Mouse (Mus musculus): ENCODE data around the gene Sumo1.
"Not testable (repeated sequence)": the region's sequence is repeated elsewhere in the genome, so short reads cannot be mapped to it uniquely, and the experiment has no call there.

The Sumo1 gene

GRCm38 (mm10) chr1:59633056-59633455 lies 37.6 kb downstream of the Sumo1 start:
- DNase-seq = no peak

- no peak for DNase-seq
Observed at GRCm38 (mm10) chr1:59631986-59632659, 38.5 kb downstream of the Sumo1 start.

GRCm38 (mm10) chr1:59630356-59630755 lies 40.3 kb downstream of the Sumo1 start:
- not testable (repeated sequence) for DNase-seq

- no peak for DNase-seq
Observed at GRCm38 (mm10) chr1:59629194-59629593, 41.4 kb downstream of the Sumo1 start.

GRCm38 (mm10) chr1:59625410-59625809 lies 45.2 kb downstream of the Sumo1 start:
- no peak for DNase-seq

- DNase-seq = peak; percentile 78
Observed at GRCm38 (mm10) chr1:59623325-59624017, 47.2 kb downstream of the Sumo1 start.

GRCm38 (mm10) chr1:59619201-59619600 lies 51.4 kb downstream of the Sumo1 start:
- DNase-seq = no peak

- DNase-seq = no peak
Observed at GRCm38 (mm10) chr1:59615021-59615420, 55.6 kb downstream of the Sumo1 start.

GRCm38 (mm10) chr1:59613795-59614194 lies 56.8 kb downstream of the Sumo1 start:
- peak; percentile 66 for DNase-seq

GRCm38 (mm10) chr1:59610929-59611328 lies 59.7 kb downstream of the Sumo1 start:
- no peak for DNase-seq

- DNase-seq = no peak
Observed at GRCm38 (mm10) chr1:59609896-59610295, 60.7 kb downstream of the Sumo1 start.

GRCm38 (mm10) chr1:59609458-59609857 lies 61.2 kb downstream of the Sumo1 start:
- DNase-seq = no peak

- no peak for DNase-seq
Observed at GRCm38 (mm10) chr1:59608920-59609319, 61.7 kb downstream of the Sumo1 start.

GRCm38 (mm10) chr1:59608125-59608762 lies 62.4 kb downstream of the Sumo1 start:
- no peak for DNase-seq

- DNase-seq = no peak
Observed at GRCm38 (mm10) chr1:59607071-59607470, 63.6 kb downstream of the Sumo1 start.

GRCm38 (mm10) chr1:59606479-59606878 lies 64.2 kb downstream of the Sumo1 start:
- no peak for DNase-seq

GRCm38 (mm10) chr1:59603893-59604292 lies 66.7 kb downstream of the Sumo1 start:
- no peak for DNase-seq

- DNase-seq = no peak
Observed at GRCm38 (mm10) chr1:59603417-59603712, 67.3 kb downstream of the Sumo1 start.

- DNase-seq = no peak
Observed at GRCm38 (mm10) chr1:59602531-59603416, 67.9 kb downstream of the Sumo1 start.

- no peak for DNase-seq
Observed at GRCm38 (mm10) chr1:59595609-59596008, 75.0 kb downstream of the Sumo1 start.

GRCm38 (mm10) chr1:59594586-59595266 lies 75.9 kb downstream of the Sumo1 start:
- DNase-seq = no peak

GRCm38 (mm10) chr1:59593622-59594035 lies 77.0 kb downstream of the Sumo1 start:
- DNase-seq = no peak

GRCm38 (mm10) chr1:59592876-59593275 lies 77.8 kb downstream of the Sumo1 start:
- DNase-seq = no peak

Data from right cerebral cortex, postnatal 14 days (tissue).